Mouse (Mus musculus) E14TG2a.4 (cell line): Measurements from ENCODE around the gene Nid1.
A peak's percentile ranks its signal among the peaks of the same experiment; 100 is the strongest.
"Not testable (repeated sequence)": the region's sequence is repeated elsewhere in the genome, so short reads cannot be mapped to it uniquely, and the experiment has no call there.

Experiments used
- H3K27me3 ChIP-seq: 2 replicates; pipeline ENCODE4 v1.6.1; 2014; ENCODE audit warnings: low read length, control low read depth; ENCODE audit not compliant: insufficient read depth
- H3K36me3 ChIP-seq: 2 replicates; pipeline ENCODE4 v1.6.1; 2014; ENCODE audit warnings: low read length, control low read depth; ENCODE audit not compliant: insufficient read depth
- H3K4me1 ChIP-seq: replicated peaks from 2 replicates; pipeline ENCODE4 v1.6.1; 2014; ENCODE audit warnings: low read depth, low read length, control low read depth
- H3K4me3 ChIP-seq: replicated peaks from 2 replicates; pipeline ENCODE4 v1.5.1; 2014; ENCODE audit warnings: mild to moderate bottlenecking, low read length
- H3K9me3 ChIP-seq: 2 replicates; pipeline ENCODE4 v1.6.1; 2014; ENCODE audit warnings: low read length, control low read depth
- CTCF ChIP-seq: conservative IDR thresholded peaks from 2 replicates; pipeline ENCODE4 v1.5.1; 2014; ENCODE audit warnings: low read length
- NANOG ChIP-seq: IDR thresholded peaks from 2 replicates; pipeline ENCODE4 v1.6.1; 2014; ENCODE audit warnings: borderline replicate concordance, low read length, mixed read lengths
- POU5F1 ChIP-seq: IDR thresholded peaks from 2 replicates; pipeline ENCODE4 v1.6.1; 2014; ENCODE audit warnings: low read length, borderline replicate concordance

Nid1 gene

GRCm38 (mm10) chr13:13474464-13474863, 37.1 kb downstream of the Nid1 start:
- peak; percentile 24; the same call in 1 of the 2 replicates for TF ChIP-seq CTCF
- Histone ChIP-seq H3K36me3 (peaks cover 76% of the 10 kb centered on the region), H3K4me1 (peaks cover 55% of the 10 kb centered on the region)
- H3K27me3 ChIP-seq, H3K9me3 ChIP-seq, H3K4me3 ChIP-seq: not testable (repeated sequence)

DNA sequence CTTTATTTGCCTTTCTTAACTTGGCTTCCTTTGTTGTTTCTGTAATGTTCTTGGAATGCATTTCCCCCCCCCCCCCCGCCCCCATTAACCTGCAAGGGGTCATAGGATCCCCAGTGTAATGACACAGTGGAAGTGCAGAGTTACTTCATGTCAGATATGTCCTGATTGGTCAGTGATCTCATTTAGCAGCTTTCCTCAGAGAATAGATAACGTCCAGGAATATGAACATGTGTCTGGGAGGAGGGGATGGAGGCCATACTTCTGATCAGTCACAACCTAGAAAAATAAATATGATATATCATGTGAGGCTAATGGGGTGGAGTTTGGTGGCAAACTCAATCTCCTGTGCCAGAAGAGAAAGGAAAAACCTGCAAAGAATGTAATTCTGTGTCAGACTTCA, 37.6 kb downstream of the Nid1 start:
- no peaks in the 10 kb centered on the region for H3K9me3 ChIP-seq
- TF ChIP-seq POU5F1 (no peak), NANOG (no peak), CTCF (no peak)
- H3K4me1 ChIP-seq: peaks cover 61% of the 10 kb centered on the region
- no peak overlapping the region for H3K4me3 ChIP-seq
- peaks cover 74% of the 10 kb centered on the region for H3K36me3 ChIP-seq
- no peaks in the 10 kb centered on the region for H3K27me3 ChIP-seq

GRCm38 (mm10) chr13:13476568-13476967, 39.2 kb downstream of the Nid1 start:
- H3K36me3 ChIP-seq: peaks cover 69% of the 10 kb centered on the region
- H3K27me3 ChIP-seq: no peaks in the 10 kb centered on the region
- TF ChIP-seq POU5F1: no peak
- no peak for TF ChIP-seq NANOG
- TF ChIP-seq CTCF: no peak
- H3K9me3 ChIP-seq: no peaks in the 10 kb centered on the region
- peaks cover 70% of the 10 kb centered on the region for H3K4me1 ChIP-seq
- H3K4me3 ChIP-seq: no peak overlapping the region

DNA sequence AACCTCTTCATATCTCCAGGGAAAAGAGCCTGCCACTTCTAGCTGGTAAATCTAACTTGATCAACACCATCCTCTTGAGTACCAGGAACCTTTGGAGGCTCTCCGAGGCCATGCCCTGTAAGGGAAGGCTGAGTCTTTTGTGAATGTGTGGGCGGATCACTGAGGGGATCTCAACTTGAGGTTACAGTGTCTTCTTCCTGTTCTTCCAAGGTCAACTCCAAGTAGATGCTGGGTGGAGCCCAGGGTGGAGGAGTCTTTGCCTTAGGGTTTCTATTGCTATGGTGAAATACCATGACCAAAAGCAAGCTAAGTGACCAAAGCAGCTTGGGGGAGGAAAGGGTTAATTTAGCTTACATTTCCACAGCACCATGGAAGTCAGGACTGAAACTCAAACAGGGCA, 39.7 kb downstream of the Nid1 start:
- peaks cover 74% of the 10 kb centered on the region for H3K4me1 ChIP-seq
- H3K27me3 ChIP-seq: no peaks in the 10 kb centered on the region
- H3K36me3 ChIP-seq: peaks cover 71% of the 10 kb centered on the region
- H3K4me3 ChIP-seq: no peak overlapping the region
- H3K9me3 ChIP-seq: no peaks in the 10 kb centered on the region
- TF ChIP-seq POU5F1 (no peak), NANOG (no peak), CTCF (no peak)

- Histone ChIP-seq H3K4me3 (no peak overlapping the region), H3K4me1 (peaks cover 61% of the 10 kb centered on the region), H3K36me3 (peaks cover 86% of the 10 kb centered on the region), H3K27me3 (no peaks in the 10 kb centered on the region), H3K9me3 (no peaks in the 10 kb centered on the region)
- TF ChIP-seq CTCF (no peak), NANOG (no peak), POU5F1 (no peak)
Measured at GRCm38 (mm10) chr13:13479986-13480385, 42.6 kb downstream of the Nid1 start.

DNA sequence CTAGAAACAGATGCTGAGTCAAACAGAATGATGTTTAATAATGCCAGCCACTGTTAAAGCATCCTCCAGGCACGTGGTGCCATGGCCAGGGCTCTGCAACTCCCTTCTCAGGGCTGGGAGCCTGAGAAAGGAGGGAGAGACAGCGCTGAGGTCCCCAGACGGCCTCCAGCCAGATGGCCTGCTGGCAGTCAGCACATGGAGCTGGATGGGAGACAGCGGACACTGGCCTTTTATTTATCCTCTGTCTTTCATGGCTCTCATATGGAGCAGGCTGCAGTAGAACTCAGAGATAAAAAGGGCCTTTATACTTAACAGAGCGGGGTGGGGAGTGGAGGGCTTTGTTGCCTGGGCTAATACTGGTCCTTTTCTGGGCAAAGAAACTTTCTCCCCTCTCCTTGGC, 43.7 kb downstream of the Nid1 start:
- TF ChIP-seq NANOG (no peak), CTCF (no peak), POU5F1 (no peak)
- no peak overlapping the region for H3K4me3 ChIP-seq
- H3K9me3 ChIP-seq: no peaks in the 10 kb centered on the region
- peaks cover 87% of the 10 kb centered on the region for H3K36me3 ChIP-seq
- H3K27me3 ChIP-seq: no peaks in the 10 kb centered on the region
- H3K4me1 ChIP-seq: peaks cover 54% of the 10 kb centered on the region

- TF ChIP-seq POU5F1 (no peak), NANOG (no peak), CTCF (no peak)
- Histone ChIP-seq H3K36me3 (peaks cover 87% of the 10 kb centered on the region), H3K4me3 (no peak overlapping the region), H3K4me1 (peaks cover 43% of the 10 kb centered on the region), H3K27me3 (no peaks in the 10 kb centered on the region), H3K9me3 (no peaks in the 10 kb centered on the region)
Measured at GRCm38 (mm10) chr13:13481875-13482674, 44.7 kb downstream of the Nid1 start.

- H3K36me3 ChIP-seq: peaks cover 88% of the 10 kb centered on the region
- no peaks in the 10 kb centered on the region for H3K9me3 ChIP-seq
- no peak for TF ChIP-seq NANOG
- TF ChIP-seq POU5F1: no peak
- no peak for TF ChIP-seq CTCF
Measured at GRCm38 (mm10) chr13:13484351-13484751, 47.0 kb downstream of the Nid1 start.

DNA sequence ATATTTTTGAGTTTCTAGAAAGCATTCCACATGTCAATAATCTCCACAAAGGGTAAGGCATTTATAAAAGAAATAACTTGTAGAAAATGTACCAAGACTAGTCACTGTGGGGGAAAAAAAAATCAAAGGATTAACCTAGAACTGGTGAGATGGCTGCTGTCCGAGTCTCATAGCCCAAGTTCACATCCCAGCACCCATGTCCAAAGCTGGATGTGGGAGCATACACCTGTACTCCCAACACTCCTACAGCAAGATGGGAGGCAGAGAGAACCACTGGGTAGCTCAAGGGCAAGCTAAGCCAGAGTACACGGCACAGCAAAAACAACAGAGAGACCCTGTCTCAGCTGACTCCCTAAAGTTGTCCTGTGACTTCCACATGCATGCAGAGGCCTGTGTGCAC, 47.5 kb downstream of the Nid1 start:
- Histone ChIP-seq H3K4me1 (peaks cover 19% of the 10 kb centered on the region), H3K4me3 (no peak overlapping the region), H3K36me3 (peaks cover 90% of the 10 kb centered on the region), H3K9me3 (no peaks in the 10 kb centered on the region), H3K27me3 (no peaks in the 10 kb centered on the region)
- no peak for TF ChIP-seq NANOG
- TF ChIP-seq POU5F1: no peak
- TF ChIP-seq CTCF: no peak

More at GRCm38 (mm10) chr13:13484351-13484751, 47.0 kb downstream of the Nid1 start:
- peaks cover 24% of the 10 kb centered on the region for H3K4me1 ChIP-seq
- H3K27me3 ChIP-seq: no peaks in the 10 kb centered on the region
- no peak overlapping the region for H3K4me3 ChIP-seq
